Mouse (Mus musculus) brain, embryonic 14.5 days (tissue): Measurements from ENCODE around the gene Sox5.

Experiments
- CTCF ChIP-seq: fragments of 200-500 bp; IDR thresholded peaks from 2 replicates; pipeline ENCODE4 v1.5.1; 2012; ENCODE audit warnings: inconsistent platforms, mild to moderate bottlenecking, moderate library complexity, borderline replicate concordance; ENCODE audit not compliant: insufficient read depth, insufficient read length; ENCODE audit errors: extremely low read depth
- POLR2A ChIP-seq: fragments of 200-500 bp; IDR thresholded peaks from 2 replicates; pipeline ENCODE4 v1.6.1; 2012; ENCODE audit warnings: mild to moderate bottlenecking, inconsistent platforms, borderline replicate concordance; ENCODE audit not compliant: poor library complexity, insufficient read depth, insufficient read length, severe bottlenecking; ENCODE audit errors: extremely low read depth

DNA sequence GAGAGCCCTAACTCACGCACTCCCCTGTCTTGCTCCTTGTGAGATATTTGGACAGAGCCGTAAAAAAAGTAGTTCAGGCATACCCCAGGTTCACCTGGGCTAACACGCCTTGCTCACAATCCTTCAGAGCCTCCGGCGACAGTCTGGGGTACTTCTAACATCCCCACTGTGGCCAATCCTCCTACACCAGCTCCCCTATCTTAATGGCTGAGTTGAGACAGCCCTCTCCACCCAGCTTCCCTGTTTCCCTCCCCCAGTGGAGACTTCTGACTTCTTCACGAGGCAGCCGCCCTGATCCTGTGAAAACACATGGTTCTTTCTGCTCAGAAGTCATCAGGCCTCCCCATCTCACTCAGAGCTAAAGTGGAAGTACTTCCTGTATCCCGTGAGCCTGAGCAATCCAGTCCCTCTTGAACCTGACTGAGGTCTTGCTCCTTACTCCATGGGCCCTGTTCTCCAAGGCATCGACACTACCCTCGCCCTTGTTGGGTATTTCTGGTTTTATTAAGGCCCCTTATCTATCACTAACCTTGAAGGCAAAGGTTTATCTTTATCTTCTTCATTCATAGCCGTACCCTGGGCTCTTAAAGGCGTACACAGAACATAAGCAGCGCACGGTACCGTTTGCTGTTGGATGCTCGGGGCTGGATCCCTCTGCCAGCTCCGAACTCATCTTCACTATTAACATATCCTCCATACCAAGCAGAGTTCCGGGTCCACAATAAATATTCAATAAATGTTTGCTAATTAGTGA is 242.2 kb downstream of the Sox5 start:
- no peak for TF ChIP-seq POLR2A
- TF ChIP-seq CTCF, result no peak
